Mouse (Mus musculus): ENCODE measurements at regions not wholly inside any gene's neighbourhood (a gene's known extent, or its start where the extent isn't known, plus 50 kb on each side); places are given as distances from the start of the nearest gene placed in this dataset.

DNA sequence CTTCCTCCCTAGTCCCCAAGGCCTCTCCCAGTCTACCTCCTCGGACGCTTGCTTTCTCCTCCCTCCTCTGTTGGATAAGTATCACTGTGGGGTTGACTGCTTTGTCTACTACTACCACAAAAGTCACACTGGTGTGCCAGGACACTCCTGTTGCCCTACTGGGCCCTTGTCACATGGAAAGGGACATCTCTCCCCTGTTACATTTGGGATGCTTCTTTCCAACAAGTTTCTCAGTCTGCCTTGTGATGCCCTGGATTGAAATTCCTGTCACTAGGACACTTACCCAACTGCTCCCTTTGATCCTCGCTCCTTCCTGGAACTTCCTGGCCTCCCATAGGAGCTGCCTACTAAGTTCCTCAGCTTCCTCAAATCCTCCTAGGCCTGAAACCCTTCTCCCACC, 501.9 kb upstream of the Nox3 start:
- no peak overlapping the region for H3K4me3 ChIP-seq (ENCODE audit: insufficient read depth in 1 of 2, low read depth in 1 of 2, low read length in 2 of 2, poor library complexity in 1 of 2, severe bottlenecking in 1 of 2)
- H3K9me3 ChIP-seq (ENCODE audit: control insufficient read depth, insufficient read depth, low read depth, low read length): no peaks in the 10 kb centered on the region
- in situ Hi-C loops (cut with MboI; ENCODE audit: low sequenced_read_pairs in 2 of 2, unreplicated experiment in 2 of 2): no loop called here
- H3K27ac ChIP-seq (ENCODE audit: insufficient read depth, low read depth, low read length, poor library complexity, severe bottlenecking): no peak overlapping the region
- H3K36me3 ChIP-seq (ENCODE audit: control insufficient read depth, insufficient read depth, low read length, poor library complexity, severe bottlenecking): no peaks in the 10 kb centered on the region
- H3K4me1 ChIP-seq (ENCODE audit: control insufficient read depth in 2 of 2, insufficient read depth in 2 of 2, low read length in 2 of 2, poor library complexity in 1 of 2): peaks cover 0 to 6% of the 10 kb centered on the region in 2 experiments; a peak in 1 of 4 replicates
- DNase-seq (ENCODE audit: low read depth, low spot score): no peak
- H3K9ac ChIP-seq (ENCODE audit: insufficient read depth, low read depth, low read length, poor library complexity, severe bottlenecking): no peak overlapping the region
- no peak for TF ChIP-seq ZC3H11A (IDR thresholded peaks at IDR 0.05; ENCODE audit: borderline replicate concordance, low read depth, low read length)

DNA sequence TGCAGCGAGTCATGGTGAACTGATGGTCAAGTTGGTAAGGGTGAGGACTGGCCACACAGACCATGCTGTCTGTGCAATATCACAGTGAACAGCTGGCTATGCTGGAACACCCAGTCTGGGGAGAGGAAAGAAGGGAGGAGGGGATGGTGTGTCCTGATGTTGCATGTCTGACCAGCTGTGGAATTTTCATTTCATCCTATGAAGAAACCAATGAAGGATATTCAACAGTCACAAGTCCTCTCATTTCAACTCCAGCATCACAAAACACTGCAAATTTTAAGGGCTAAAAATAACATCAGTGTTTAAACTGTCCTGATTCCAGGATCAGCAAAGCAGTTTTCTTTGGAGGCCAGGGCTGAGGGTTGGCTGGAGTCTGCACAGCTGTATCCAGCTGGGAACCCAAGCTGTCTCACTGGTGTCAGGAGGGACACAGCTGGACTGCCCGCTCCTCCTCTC, 503.7 kb upstream of the Nox3 start:
- in situ Hi-C loops (cut with MboI; ENCODE audit: low sequenced_read_pairs in 2 of 2, unreplicated experiment in 2 of 2): no loop called here
- Histone ChIP-seq H3K9ac (ENCODE audit: insufficient read depth, low read depth, low read length, poor library complexity, severe bottlenecking) (no peak overlapping the region), H3K36me3 (ENCODE audit: control insufficient read depth, insufficient read depth, low read length, poor library complexity, severe bottlenecking) (no peaks in the 10 kb centered on the region), H3K4me3 (ENCODE audit: insufficient read depth in 1 of 2, low read depth in 1 of 2, low read length in 2 of 2, poor library complexity in 1 of 2, severe bottlenecking in 1 of 2) (no peak overlapping the region), H3K4me1 (ENCODE audit: control insufficient read depth in 2 of 2, insufficient read depth in 2 of 2, low read length in 2 of 2, poor library complexity in 1 of 2) (peaks cover 0 to 5% of the 10 kb centered on the region in 2 experiments; a peak in 1 of 4 replicates), H3K9me3 (ENCODE audit: control insufficient read depth, insufficient read depth, low read depth, low read length) (no peaks in the 10 kb centered on the region), H3K27ac (ENCODE audit: insufficient read depth, low read depth, low read length, poor library complexity, severe bottlenecking) (no peak overlapping the region)
- no peak for DNase-seq (ENCODE audit: low read depth, low spot score)
- TF ChIP-seq HCFC1 (IDR thresholded peaks at IDR 0.05; ENCODE audit: borderline replicate concordance, insufficient read depth, low read length) (no peak), ZC3H11A (IDR thresholded peaks at IDR 0.05; ENCODE audit: borderline replicate concordance, low read depth, low read length) (no peak), ZNF384 (IDR thresholded peaks at IDR 0.05; ENCODE audit: low read depth, low read length) (no peak), MAFK (IDR thresholded peaks at IDR 0.05; ENCODE audit: insufficient read depth, low read depth, low read length) (no peak), CHD2 (IDR thresholded peaks at IDR 0.05; ENCODE audit: low read depth, low read length) (no peak)

DNA sequence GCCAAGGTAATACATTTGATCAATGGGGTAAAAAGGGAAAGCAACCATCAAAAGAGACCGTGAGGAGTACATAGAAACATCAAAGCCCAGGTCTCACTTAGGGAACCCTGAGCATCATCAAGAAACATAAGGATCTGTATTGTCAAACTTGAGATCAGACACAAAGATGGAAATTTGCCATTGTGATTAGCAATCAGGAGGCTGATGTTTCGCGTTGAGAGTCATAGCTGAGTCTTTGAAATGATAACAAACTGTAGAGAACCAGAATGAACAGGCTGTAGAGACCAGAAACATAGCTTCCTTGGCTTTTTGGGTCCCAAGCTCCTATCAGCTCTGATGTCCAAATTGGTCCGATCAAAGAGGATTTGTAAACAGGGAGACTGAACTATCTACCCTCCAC, 505.2 kb upstream of the Nox3 start:
- TF ChIP-seq MAFK (IDR thresholded peaks at IDR 0.05; ENCODE audit: insufficient read depth, low read depth, low read length) (no peak), CHD2 (IDR thresholded peaks at IDR 0.05; ENCODE audit: low read depth, low read length) (no peak), ZNF384 (IDR thresholded peaks at IDR 0.05; ENCODE audit: low read depth, low read length) (no peak), ZC3H11A (IDR thresholded peaks at IDR 0.05; ENCODE audit: borderline replicate concordance, low read depth, low read length) (no peak), HCFC1 (IDR thresholded peaks at IDR 0.05; ENCODE audit: borderline replicate concordance, insufficient read depth, low read length) (no peak)
- Histone ChIP-seq H3K36me3 (ENCODE audit: control insufficient read depth, insufficient read depth, low read length, poor library complexity, severe bottlenecking) (no peaks in the 10 kb centered on the region), H3K4me1 (ENCODE audit: control insufficient read depth in 2 of 2, insufficient read depth in 2 of 2, low read length in 2 of 2, poor library complexity in 1 of 2) (peaks cover 0 to 4% of the 10 kb centered on the region in 2 experiments; a peak in 1 of 4 replicates), H3K4me3 (ENCODE audit: insufficient read depth in 1 of 2, low read depth in 1 of 2, low read length in 2 of 2, poor library complexity in 1 of 2, severe bottlenecking in 1 of 2) (no peak overlapping the region), H3K9ac (ENCODE audit: insufficient read depth, low read depth, low read length, poor library complexity, severe bottlenecking) (no peak overlapping the region), H3K27ac (ENCODE audit: insufficient read depth, low read depth, low read length, poor library complexity, severe bottlenecking) (no peak overlapping the region), H3K9me3 (ENCODE audit: control insufficient read depth, insufficient read depth, low read depth, low read length) (no peaks in the 10 kb centered on the region)
- in situ Hi-C loops (cut with MboI; ENCODE audit: low sequenced_read_pairs in 2 of 2, unreplicated experiment in 2 of 2): no loop called here
- peak; percentile 39 for DNase-seq (ENCODE audit: low read depth, low spot score)

DNA sequence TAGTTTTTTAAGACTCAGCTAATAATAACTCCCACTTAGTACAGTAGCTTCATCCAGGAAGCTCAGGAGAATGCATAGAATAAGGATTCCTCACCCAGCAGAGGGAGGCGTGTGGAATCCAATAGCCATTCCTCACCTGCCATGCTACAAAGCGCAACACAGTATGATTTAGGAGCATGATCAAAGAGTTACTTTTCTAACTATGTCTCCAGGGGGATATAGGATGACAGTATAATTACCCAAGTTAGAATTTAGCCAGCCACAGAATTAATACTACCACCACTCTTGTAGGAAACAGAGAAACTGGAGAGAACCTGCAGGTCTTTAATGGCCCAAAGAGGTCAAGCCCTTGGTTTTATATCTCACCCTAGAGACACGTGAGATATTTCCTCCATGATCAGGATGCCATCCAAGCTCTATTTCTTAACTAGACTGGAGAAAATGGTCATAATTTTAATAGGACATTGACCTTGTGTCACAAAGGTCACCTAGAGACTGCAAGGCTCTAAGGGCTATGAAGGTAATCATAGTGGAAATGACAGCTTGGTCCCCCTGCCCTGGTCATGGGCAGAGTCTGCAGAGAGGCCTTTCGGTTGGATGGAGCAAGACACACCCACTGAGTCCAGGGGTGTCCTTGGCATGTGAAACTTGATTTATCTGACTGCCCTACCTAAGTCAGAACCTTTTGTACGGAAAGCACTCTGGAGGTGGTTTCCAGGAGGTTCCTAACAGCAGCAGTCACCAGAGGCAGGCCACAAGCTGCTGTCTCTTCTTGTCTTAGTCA, 512.3 kb upstream of the Nox3 start:
- H3K4me1 ChIP-seq (ENCODE audit: control insufficient read depth in 2 of 2, insufficient read depth in 2 of 2, low read length in 2 of 2, poor library complexity in 1 of 2): no peaks in the 10 kb centered on the region
- no peak overlapping the region for H3K27ac ChIP-seq (ENCODE audit: insufficient read depth, low read depth, low read length, poor library complexity, severe bottlenecking)
- H3K9me3 ChIP-seq (ENCODE audit: control insufficient read depth, insufficient read depth, low read depth, low read length): no peaks in the 10 kb centered on the region
- in situ Hi-C loops (cut with MboI; ENCODE audit: low sequenced_read_pairs in 2 of 2, unreplicated experiment in 2 of 2): no loop called here
- H3K4me3 ChIP-seq (ENCODE audit: insufficient read depth in 1 of 2, low read depth in 1 of 2, low read length in 2 of 2, poor library complexity in 1 of 2, severe bottlenecking in 1 of 2): no peak overlapping the region
- DNase-seq (ENCODE audit: low read depth, low spot score): no peak
- H3K9ac ChIP-seq (ENCODE audit: insufficient read depth, low read depth, low read length, poor library complexity, severe bottlenecking): no peak overlapping the region
- no peak for TF ChIP-seq ZC3H11A (IDR thresholded peaks at IDR 0.05; ENCODE audit: borderline replicate concordance, low read depth, low read length)
- TF ChIP-seq ZNF384 (IDR thresholded peaks at IDR 0.05; ENCODE audit: low read depth, low read length): no peak
- TF ChIP-seq MAFK (IDR thresholded peaks at IDR 0.05; ENCODE audit: insufficient read depth, low read depth, low read length): no peak
- TF ChIP-seq CHD2 (IDR thresholded peaks at IDR 0.05; ENCODE audit: low read depth, low read length): no peak
- no peak for TF ChIP-seq HCFC1 (IDR thresholded peaks at IDR 0.05; ENCODE audit: borderline replicate concordance, insufficient read depth, low read length)
- H3K36me3 ChIP-seq (ENCODE audit: control insufficient read depth, insufficient read depth, low read length, poor library complexity, severe bottlenecking): no peaks in the 10 kb centered on the region

All from ES-E14 (cell line).